Mouse (Mus musculus): ENCODE results near the gene Olfr609. TPM values are rescaled to one million over a fixed set of nuclear protein-coding genes. Genes with fewer than 3 reads are reported as not detected.
"Not testable (repeated sequence)": the region's sequence is repeated elsewhere in the genome, so short reads cannot be mapped to it uniquely, and the experiment has no call there.

The Olfr609 gene
- total RNA-seq (2021) = not detected in 2 replicates
- long read RNA-seq, experiment 1 = 0 reads
- long read RNA-seq, experiment 2 = 0 reads

DNA sequence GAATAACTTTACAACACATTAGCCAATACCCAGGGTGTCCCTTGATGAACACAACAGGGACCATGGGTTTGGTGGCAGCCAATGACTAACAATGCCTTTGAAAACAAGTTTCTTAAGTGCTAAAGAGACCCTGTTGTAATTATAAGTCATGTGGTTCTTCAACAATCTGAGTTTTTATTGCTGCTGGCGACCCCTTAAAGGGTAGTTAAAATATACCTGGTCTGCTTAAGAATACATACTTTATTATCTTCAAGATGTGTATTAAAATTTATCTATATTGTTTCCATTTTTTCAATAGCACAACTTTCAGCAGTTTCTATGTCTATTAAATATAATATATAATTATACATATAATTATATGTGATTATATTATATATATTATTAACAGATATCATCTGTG, at the start of gene Olfr609:
Gene Olfr609 (minus strand): TSS at position 101 of the 400 bp plus-strand sequence.
- no peak for DNase-seq

DNA sequence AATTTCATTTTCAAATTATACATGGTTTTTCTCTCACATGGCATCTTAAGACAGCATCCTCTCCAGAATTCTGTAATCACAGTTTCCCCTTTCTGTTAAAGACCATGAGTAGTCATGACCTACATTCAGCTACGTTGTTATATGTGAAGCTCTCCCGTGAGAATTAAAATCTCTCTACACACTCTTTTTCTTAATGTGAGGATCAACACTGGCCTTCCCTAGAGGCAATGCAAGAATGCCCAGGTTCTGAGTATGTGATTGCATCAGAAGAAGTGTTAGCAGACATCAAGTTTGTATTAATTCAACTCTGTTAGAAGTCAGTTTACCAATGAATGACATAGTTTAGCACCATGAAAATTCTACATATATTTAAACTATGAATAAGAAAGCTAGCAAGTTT, 44.8 kb upstream of the Olfr609 start, which contains the start of gene Olfr612:
Gene Olfr612 (minus strand): TSS at position 101 of the 400 bp plus-strand sequence.
- DNase-seq = not testable (repeated sequence)

DNA sequence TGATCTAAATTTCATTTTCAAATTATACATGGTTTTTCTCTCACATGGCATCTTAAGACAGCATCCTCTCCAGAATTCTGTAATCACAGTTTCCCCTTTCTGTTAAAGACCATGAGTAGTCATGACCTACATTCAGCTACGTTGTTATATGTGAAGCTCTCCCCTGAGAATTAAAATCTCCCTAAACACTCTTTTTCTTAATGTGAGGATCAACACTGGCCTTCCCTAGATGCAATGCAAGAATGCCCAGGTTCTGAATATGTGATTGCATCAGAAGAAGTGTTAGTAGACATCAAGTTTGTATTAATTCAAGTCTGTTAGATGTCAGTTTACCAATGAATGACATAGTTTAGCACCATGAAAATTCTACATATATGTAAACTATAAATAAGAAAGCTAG, 22.9 kb upstream of the Olfr609 start, which contains the start of gene Olfr611:
Gene Olfr611 (minus strand): TSS at position 101 of the 400 bp plus-strand sequence.
- DNase-seq = not testable (repeated sequence)

DNA sequence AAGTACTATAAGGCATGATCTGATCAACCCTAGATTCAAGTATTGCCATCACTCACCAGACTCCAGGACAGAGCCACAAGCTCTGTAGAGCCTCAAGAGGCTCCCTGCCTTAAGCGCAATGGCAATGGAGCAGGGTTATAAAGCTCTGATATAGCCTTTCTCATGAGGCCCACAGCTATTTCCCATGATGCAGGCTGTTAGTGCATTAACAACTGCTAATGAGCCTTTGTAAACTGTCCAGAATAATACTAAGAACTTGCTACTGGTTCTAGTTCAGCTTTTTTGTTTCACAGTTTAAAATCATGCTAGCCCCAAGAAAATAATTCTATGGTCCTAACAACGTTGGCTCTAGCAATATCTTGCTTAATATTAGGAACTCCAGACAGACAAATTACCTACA, 14.2 kb upstream of the Olfr609 start, which contains the start of gene Olfr610:
Gene Olfr610 (minus strand): TSS at position 101 of the 400 bp plus-strand sequence.
- DNase-seq = no peak

DNA sequence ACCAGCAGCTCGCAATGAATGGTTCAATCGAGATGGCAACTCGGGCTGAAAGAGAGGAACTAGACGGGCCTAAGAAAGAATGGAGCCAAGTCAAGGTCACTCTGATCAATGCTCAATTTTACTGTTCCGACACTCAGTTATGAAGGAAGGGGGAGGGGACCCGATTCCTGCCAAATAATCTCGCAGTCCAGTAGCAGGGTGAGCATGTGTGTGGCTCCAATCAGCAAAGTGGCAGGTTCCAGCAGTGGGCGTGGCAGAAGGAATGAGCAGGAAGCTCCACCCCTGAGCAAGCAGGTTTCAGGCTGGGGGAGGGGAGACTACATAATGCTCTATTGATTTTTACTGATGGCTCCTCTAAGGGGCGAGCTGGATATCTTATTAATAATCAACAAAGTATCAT, 20.8 kb downstream of the Olfr609 start:
- not testable (repeated sequence) for DNase-seq

DNA sequence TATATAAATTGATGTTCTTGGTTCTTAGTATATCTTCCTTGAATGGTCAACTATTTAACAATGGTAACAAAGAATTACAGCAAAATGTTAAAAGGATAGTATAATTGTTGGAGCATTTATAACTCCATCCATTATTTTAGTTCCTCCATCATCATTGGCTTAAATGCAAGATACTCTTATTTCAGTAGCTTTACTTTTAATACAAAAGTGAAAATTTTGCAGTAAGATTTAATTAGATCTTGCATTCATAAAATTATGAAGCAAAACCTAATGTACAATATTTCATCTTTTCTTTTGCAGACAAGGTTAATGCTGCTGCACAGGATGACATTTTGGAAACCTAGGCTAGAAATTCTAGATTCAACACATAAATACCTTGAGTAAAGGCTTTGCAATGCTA, 28.3 kb downstream of the Olfr609 start, which contains the start of gene Olfr608:
Gene Olfr608 (plus strand): TSS at position 301 of the 400 bp plus-strand sequence.
- DNase-seq = no peak

DNA sequence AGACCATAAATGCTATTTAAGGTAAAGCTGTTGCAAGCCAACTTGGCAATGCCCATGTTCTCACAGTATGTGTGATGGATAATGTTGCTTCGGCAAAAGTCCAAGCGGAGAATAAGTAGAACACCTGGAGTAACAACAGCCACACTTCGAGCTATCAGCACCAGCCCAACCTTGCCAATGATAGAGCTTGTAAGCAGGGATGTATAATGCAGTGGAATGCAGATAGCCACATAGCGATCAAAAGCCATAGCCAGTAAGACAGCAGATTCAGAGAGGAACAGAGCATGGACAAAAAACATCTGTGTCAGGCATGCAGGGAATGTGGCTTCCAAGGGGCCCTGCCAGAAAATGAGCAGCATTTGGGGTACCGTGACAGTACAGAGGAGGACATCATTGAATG, 37.3 kb downstream of the Olfr609 start:
- no peak for DNase-seq

DNA sequence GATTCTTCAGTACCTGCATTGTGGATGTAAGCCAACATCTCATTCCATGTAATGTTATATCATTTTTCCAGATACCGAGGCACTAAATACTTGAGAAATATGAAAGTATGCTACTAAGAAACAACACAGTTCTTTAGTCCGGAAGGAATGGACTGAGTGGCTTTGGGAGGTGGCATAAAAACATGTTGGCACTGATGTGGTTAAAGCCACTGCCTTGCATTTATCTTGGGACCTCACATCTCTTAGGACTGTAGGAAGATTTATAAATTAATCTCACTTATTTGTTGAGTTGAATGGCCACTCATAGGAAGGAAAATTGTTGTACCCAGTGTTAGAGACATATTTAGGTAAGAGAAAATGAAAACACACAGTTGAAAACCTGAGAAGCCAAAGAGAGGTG, 49.1 kb downstream of the Olfr609 start, which contains the start of gene Olfr606:
Gene Olfr606 (plus strand): TSS at position 301 of the 400 bp plus-strand sequence.
- DNase-seq = no peak

DNA sequence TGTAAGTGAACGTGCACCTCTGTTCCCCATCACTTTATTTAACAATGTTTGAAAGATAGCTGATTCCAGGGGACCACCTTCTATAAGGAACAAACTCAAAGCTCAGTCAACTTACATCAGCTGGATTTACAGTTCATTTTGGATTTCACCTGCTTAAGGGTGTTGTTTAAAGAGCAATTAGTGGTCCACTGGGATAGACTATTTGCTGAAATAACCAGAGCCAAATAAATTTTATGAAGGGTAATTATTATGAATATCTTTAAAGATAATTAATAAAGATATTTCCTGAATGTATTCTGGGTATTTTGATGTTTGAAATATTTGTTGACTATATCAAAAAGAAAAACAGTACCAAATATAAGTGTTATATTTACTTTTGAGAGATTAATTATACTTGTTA, 52.5 kb downstream of the Olfr609 start, which contains the start of gene Olfr605:
Gene Olfr605 (minus strand): TSS at position 101 of the 400 bp plus-strand sequence.
- no peak for DNase-seq

Other genes starting within 250 kb of the Olfr609 start
- not detected in 2 replicates for gene Usp17ld, start 245.6 kb downstream of the Olfr609 start, total RNA-seq (2021)
- not detected in 2 replicates for gene Olfr596, start 192.4 kb downstream of the Olfr609 start, total RNA-seq (2021)
- gene Olfr597, start 181.7 kb downstream of the Olfr609 start, total RNA-seq (2021) = not detected in 2 replicates
- gene Olfr598, start 174.5 kb downstream of the Olfr609 start, total RNA-seq (2021) = not detected in 2 replicates
- not detected in 2 replicates for gene Olfr599, start 162.1 kb downstream of the Olfr609 start, total RNA-seq (2021)
- not detected in 2 replicates for gene Olfr600, start 148.4 kb downstream of the Olfr609 start, total RNA-seq (2021)
- not detected in 2 replicates for gene Olfr601, start 135.4 kb downstream of the Olfr609 start, total RNA-seq (2021)
- gene Olfr603, start 111.9 kb downstream of the Olfr609 start, total RNA-seq (2021) = not detected in 2 replicates
- not detected in 2 replicates for gene Usp17lc, start 83.0 kb downstream of the Olfr609 start, total RNA-seq (2021)
- not detected in 2 replicates for gene Olfr605, start 52.6 kb downstream of the Olfr609 start, total RNA-seq (2021)
- not detected in 2 replicates for gene Olfr606, start 49.0 kb downstream of the Olfr609 start, total RNA-seq (2021)
- gene Olfr607, start 33.9 kb downstream of the Olfr609 start, total RNA-seq (2021) = not detected in 2 replicates
- gene Olfr608, start 28.2 kb downstream of the Olfr609 start, total RNA-seq (2021) = not detected in 2 replicates
- not detected in 2 replicates for gene Olfr610, start 14.1 kb upstream of the Olfr609 start, total RNA-seq (2021)
- not detected in 2 replicates for gene Olfr611, start 22.8 kb upstream of the Olfr609 start, total RNA-seq (2021)
- gene Olfr612, start 44.7 kb upstream of the Olfr609 start, total RNA-seq (2021) = not detected in 2 replicates
- gene Olfr613, start 50.0 kb upstream of the Olfr609 start, total RNA-seq (2021) = not detected in 2 replicates
- gene Olfr615, start 58.0 kb upstream of the Olfr609 start, total RNA-seq (2021) = not detected in 2 replicates
- gene Olfr616, start 71.1 kb upstream of the Olfr609 start, total RNA-seq (2021) = not detected in 2 replicates
- gene Olfr617, start 75.0 kb upstream of the Olfr609 start, total RNA-seq (2021) = not detected in 2 replicates
- not detected in 2 replicates for gene Olfr618, start 92.0 kb upstream of the Olfr609 start, total RNA-seq (2021)
- not detected in 2 replicates for gene Olfr619, start 102.5 kb upstream of the Olfr609 start, total RNA-seq (2021)
- gene Olfr620, start 114.5 kb upstream of the Olfr609 start, total RNA-seq (2021) = not detected in 2 replicates
- not detected in 2 replicates for gene Olfr622, start 144.6 kb upstream of the Olfr609 start, total RNA-seq (2021)
- not detected in 2 replicates for gene Olfr623, start 165.6 kb upstream of the Olfr609 start, total RNA-seq (2021)
- 0.04 TPM in 1 of 2 replicates, not detected in the other for gene Olfr624, start 173.1 kb upstream of the Olfr609 start, total RNA-seq (2021)
- gene Olfr625-ps1, start 184.7 kb upstream of the Olfr609 start, total RNA-seq (2021) = not detected in 2 replicates
- gene Olfr243, start 216.6 kb upstream of the Olfr609 start, total RNA-seq (2021) = not detected in 2 replicates
- not detected in 2 replicates for gene Olfr628, start 232.3 kb upstream of the Olfr609 start, total RNA-seq (2021)
- not detected in 2 replicates for gene Olfr629, start 246.9 kb upstream of the Olfr609 start, total RNA-seq (2021)

All from adrenal gland, postnatal 14 days (tissue).